Mouse (Mus musculus) bone marrow, adult 2 months (tissue): ENCODE results near the gene Aagab. TPM values are rescaled to one million over a fixed set of nuclear protein-coding genes. Genes with fewer than 3 reads are reported as not detected.
A peak's percentile ranks its signal among the peaks of the same experiment; 100 is the strongest.

Experiments
- H3K27ac ChIP-seq: fragments of 200-500 bp; 2 replicates; pipeline ENCODE4 v1.5.1; 2012; ENCODE audit warnings: low read depth, mild to moderate bottlenecking, control low read depth, inconsistent platforms, low read length; ENCODE audit not compliant: control insufficient read depth, poor library complexity, insufficient read depth
- H3K4me1 ChIP-seq: fragments of 200-500 bp; 2 replicates; pipeline ENCODE4 v1.6.1; 2011; ENCODE audit warnings: low read length; ENCODE audit not compliant: control insufficient read depth, insufficient read depth
- H3K4me3 ChIP-seq: fragments of 200-500 bp; replicated peaks from 2 replicates; pipeline ENCODE3; 2011; ENCODE audit warnings: mild to moderate bottlenecking, low read depth, low read length, control low read depth; ENCODE audit not compliant: control insufficient read depth
- CTCF ChIP-seq: fragments of 200-500 bp; IDR thresholded peaks from 2 replicates; pipeline ENCODE4 v1.5.1; 2011; ENCODE audit warnings: low read length, control low read depth; ENCODE audit not compliant: control insufficient read depth, insufficient read depth
- POLR2A ChIP-seq: fragments of 200-500 bp; IDR thresholded peaks from 2 replicates; pipeline ENCODE4 v1.6.1; 2011; ENCODE audit warnings: low read depth, mild to moderate bottlenecking, control low read depth, low read length, borderline replicate concordance; ENCODE audit not compliant: control insufficient read depth
- WGBS: fragments of 180-500 bp; shearing (Covaris S2); methylation state at CpG from one replicate; pipeline ENCODE4 v1.1.7; 2018; 5-methylcytosine and 5-hydroxymethylcytosine counted together
- polyA plus RNA-seq: library from polyadenylated mRNA; stranded (reverse); fragments of >200 nt; gene quantifications from 2 replicates; pipeline ENCODE4 v1.2.4, GENCODE M21; 2011; ENCODE audit warnings: low replicate concordance; ENCODE audit not compliant: missing spikeins, insufficient read depth, insufficient read length

Gene Aagab
- polyA plus RNA-seq, 1 experiment, result 13.9 TPM

GRCm38 (mm10) chr9:63666612-63667372 is 64.3 kb downstream of the Aagab start:
- no peak overlapping the region for H3K4me3 ChIP-seq
- H3K4me1 ChIP-seq, result no peaks in the 10 kb centered on the region
- WGBS, result 88% methylated on average over 18 of the region's 18 CpGs
- no peak for TF ChIP-seq POLR2A
- TF ChIP-seq CTCF, result no peak
- H3K27ac ChIP-seq, result no peak overlapping the region

DNA sequence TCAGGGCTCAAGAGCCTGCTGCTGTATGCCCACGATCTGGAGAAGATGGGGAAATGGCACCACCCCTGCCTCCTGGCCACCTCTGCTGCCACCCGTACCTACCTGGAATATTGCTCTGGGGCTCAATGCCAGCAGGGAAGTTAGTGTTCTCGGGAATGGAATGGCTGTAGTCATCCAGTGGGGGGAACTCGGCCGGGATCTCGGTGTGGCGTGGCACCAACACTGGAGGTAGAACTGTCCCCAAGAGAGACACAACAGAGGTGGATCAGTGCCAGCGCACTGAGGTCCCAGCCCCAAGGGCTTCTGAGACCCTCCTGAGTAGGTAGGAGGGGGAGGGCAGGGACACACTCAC is 64.9 kb downstream of the Aagab start:
- Histone ChIP-seq H3K4me1 (peaks cover 1% of the 10 kb centered on the region; the same call in 1 of the 2 replicates), H3K27ac (no peak overlapping the region), H3K4me3 (no peak overlapping the region)
- TF ChIP-seq CTCF (no peak), POLR2A (no peak)
- WGBS, result 88% methylated on average over 8 of the region's 8 CpGs

DNA sequence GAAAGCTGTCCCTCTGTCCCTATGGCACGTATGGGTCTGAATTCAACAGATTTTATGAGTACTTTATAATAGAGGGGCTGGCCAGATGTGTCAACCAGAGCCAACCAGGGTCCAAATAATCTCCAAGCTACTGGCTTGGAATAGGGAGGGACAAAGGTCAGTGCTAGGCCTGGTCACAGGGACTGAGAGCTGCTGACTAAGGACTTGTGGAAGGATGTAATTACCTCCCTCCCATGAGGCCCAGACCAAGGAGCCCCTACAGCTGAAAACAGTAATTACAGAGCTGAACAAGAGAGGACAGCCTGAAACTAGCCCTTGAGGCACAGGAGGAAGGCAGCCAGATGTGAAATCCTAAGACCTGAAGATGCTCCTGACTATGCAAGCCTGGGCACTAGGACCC is 66.2 kb downstream of the Aagab start:
- Histone ChIP-seq H3K4me1 (peaks cover 5% of the 10 kb centered on the region; the same call in 1 of the 2 replicates), H3K4me3 (no peak overlapping the region), H3K27ac (no peak overlapping the region)
- 79% methylated on average over 1 of the region's 1 CpGs for WGBS
- TF ChIP-seq CTCF, result no peak
- TF ChIP-seq POLR2A, result no peak

DNA sequence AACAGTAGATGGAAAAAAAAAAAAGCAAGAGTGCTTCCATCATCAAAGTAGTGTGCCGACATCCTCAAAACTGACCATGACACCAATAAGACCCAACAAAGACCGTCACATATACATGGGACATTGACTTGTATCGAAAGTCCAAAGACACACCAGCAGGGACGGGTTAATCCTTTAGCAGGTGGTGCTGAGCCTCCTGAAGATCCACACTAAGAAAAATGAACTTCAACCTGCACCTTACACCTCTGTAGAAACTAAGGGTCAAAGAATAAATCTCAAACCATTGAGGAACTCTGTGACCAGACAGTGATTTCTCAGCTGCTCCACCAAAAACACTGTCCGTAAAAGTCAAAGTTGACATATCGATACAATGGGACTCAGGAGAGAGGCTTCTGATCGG is 67.4 kb downstream of the Aagab start:
- no peak overlapping the region for H3K4me3 ChIP-seq
- TF ChIP-seq POLR2A, result no peak
- no peak for TF ChIP-seq CTCF
- H3K4me1 ChIP-seq, result peaks cover 7% of the 10 kb centered on the region
- H3K27ac ChIP-seq, result no peak overlapping the region
- WGBS, result 88% methylated on average over 7 of the region's 7 CpGs

- no peak for TF ChIP-seq CTCF
- TF ChIP-seq POLR2A, result no peak
- 35% methylated on average over 8 of the region's 8 CpGs for WGBS
- H3K4me3 ChIP-seq, result no peak overlapping the region
- H3K4me1 ChIP-seq, result peaks cover 7% of the 10 kb centered on the region
- no peak overlapping the region for H3K27ac ChIP-seq
Measured at GRCm38 (mm10) chr9:63672797-63673493, 70.5 kb downstream of the Aagab start.

GRCm38 (mm10) chr9:63673494-63673805 is 71.0 kb downstream of the Aagab start:
- Histone ChIP-seq H3K4me3 (no peak overlapping the region), H3K4me1 (peaks cover 10% of the 10 kb centered on the region), H3K27ac (no peak overlapping the region)
- 49% methylated on average over 3 of the region's 3 CpGs for WGBS
- TF ChIP-seq POLR2A (no peak), CTCF (no peak)

DNA sequence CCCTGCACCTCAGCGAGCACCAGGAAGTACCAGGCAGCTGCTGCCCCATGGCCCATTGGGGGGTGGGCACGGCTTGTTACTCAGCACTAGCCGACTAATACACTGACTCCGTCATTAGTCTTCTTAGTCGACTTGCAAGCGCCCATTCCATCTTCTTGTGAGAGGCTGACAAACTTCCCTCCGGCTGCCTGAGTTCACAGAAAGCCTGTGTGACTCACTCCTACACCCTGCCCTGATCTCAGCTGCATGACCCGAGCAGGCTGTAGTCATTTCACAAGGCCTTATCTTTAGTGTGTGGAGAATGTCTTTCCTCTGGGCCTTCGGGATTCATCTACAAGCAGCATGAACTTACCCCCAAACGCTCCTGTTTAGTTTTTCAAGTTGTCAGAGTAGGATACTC is 72.2 kb downstream of the Aagab start:
- 68% methylated on average over 10 of the region's 10 CpGs for WGBS
- H3K4me1 ChIP-seq, result peaks cover 11% of the 10 kb centered on the region
- no peak overlapping the region for H3K4me3 ChIP-seq
- TF ChIP-seq CTCF, result no peak
- no peak for TF ChIP-seq POLR2A
- no peak overlapping the region; the same call in 1 of the 2 replicates for H3K27ac ChIP-seq

GRCm38 (mm10) chr9:63677621-63678020 is 75.2 kb downstream of the Aagab start:
- WGBS, result 46% methylated on average over 3 of the region's 3 CpGs
- Histone ChIP-seq H3K4me3 (no peak overlapping the region), H3K4me1 (peaks cover 20% of the 10 kb centered on the region), H3K27ac (no peak overlapping the region)
- TF ChIP-seq POLR2A, result no peak
- TF ChIP-seq CTCF, result no peak

DNA sequence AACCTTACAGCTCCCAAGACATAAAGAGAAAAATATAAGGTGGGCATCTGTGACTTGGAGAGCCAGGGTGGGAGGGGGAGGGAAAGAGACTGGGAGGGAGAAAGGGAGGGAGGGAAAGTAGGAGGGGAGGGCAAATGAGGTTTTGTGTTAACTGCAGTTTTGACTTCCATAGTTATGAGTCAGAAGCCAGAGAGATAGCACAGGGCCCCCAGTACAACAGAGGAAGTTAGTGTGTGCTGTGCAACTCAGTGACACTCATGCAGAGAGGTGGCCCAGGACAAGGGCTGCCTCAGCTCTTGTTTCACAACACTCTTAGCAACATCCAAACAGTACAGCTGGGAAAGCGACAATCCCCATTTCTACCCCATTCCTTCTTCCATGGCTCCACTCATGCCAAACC is 75.6 kb downstream of the Aagab start:
- Histone ChIP-seq H3K4me1 (peaks cover 17% of the 10 kb centered on the region), H3K27ac (peak overlapping the region; percentile 63), H3K4me3 (no peak overlapping the region)
- WGBS, result 32% methylated on average over 1 of the region's 1 CpGs
- TF ChIP-seq POLR2A, result no peak
- TF ChIP-seq CTCF, result no peak

- no peak for TF ChIP-seq CTCF
- TF ChIP-seq POLR2A, result no peak
- peaks cover 14% of the 10 kb centered on the region; the same call in 1 of the 2 replicates for H3K4me1 ChIP-seq
- WGBS, result 37% methylated on average over 9 of the region's 9 CpGs
- H3K27ac ChIP-seq, result no peak overlapping the region
- H3K4me3 ChIP-seq, result no peak overlapping the region
Measured at GRCm38 (mm10) chr9:63682301-63682700, 79.8 kb downstream of the Aagab start.
